Mouse (Mus musculus) yolk sac, embryonic 10.5 days (tissue): ENCODE results near the gene Gm21970.

ENCODE experiments used
- DNase-seq: peaks from one replicate; pipeline ENCODE4 v3.0.0-alpha.2; 2017; ENCODE audit warnings: low spot score

Gene Gm21970

GRCm38 (mm10) chr16:91372577-91373472, 18.7 kb upstream of the Gm21970 start, which contains the start of gene Ifnar2:
Gene Ifnar2 (plus strand): TSS chr16:91372783.
- peak; percentile 84 for DNase-seq

- DNase-seq = no peak
These were observed 17.9 kb upstream of the Gm21970 start for GRCm38 (mm10) chr16:91373473-91374252.

GRCm38 (mm10) chr16:91374253-91374634, 17.3 kb upstream of the Gm21970 start:
- no peak for DNase-seq

GRCm38 (mm10) chr16:91376701-91377100, 14.8 kb upstream of the Gm21970 start:
- no peak for DNase-seq

- DNase-seq = no peak
These were observed 13.0 kb upstream of the Gm21970 start for GRCm38 (mm10) chr16:91378431-91378986.

GRCm38 (mm10) chr16:91378991-91379390, 12.5 kb upstream of the Gm21970 start:
- no peak for DNase-seq

DNA sequence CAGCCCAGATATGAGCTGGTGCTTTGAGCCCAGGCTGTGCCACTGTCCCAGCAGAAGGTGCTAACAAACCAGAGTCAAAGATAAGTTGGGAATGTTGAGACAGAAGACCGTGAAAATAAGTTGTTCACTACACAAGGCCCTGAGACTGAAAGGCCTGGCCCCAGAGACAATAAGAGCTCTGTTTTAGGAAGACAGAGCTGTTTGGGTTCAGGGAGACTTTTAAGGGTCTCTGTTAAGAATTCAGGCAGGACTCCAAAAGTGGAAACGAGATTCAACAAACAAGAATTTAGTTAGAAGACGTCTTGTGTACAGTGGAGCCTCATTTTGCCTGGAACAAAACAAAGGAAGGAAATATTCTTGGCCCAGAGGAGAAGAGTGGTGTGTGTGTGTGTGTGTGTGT, 12.1 kb upstream of the Gm21970 start:
- DNase-seq = no peak

DNA sequence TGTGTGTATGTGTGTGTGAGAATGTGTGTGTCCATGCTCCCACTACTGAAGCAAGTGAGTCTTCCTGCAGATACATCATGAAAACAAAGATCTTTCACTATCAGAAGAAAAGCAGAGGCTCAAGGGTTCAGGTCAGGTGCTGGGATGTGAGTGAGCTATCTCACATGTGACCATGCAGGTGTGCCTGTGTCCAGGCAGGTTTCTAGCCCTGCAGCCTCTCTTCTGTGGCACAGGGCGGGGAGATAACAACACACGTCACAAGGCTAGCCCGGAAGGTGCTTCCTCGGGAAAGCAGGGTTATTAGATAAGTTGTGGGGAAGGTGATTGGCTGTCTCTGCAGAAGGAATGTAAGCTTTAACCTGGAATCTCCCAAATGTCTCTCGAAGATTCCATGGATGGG, 11.4 kb upstream of the Gm21970 start:
- peak; percentile 43 for DNase-seq

DNA sequence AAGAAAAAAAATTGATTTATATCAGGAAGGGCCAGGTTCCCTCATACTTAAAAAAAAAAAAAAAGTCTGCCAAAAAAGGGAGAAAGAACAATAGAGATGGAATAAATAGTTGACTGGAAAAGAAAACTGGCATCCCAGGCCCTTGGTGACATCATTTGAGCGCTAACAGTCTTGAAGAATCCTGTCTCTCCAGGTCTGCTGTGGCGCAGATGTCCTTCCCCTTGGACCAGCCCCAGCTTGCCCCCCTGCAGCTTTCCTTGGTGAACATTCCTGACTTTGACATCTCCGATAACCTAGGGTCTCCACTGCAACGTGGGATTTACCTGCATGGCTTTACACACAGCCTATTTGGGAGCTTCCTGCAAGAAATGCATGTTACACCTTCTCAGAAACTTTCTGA, 9.9 kb upstream of the Gm21970 start:
- DNase-seq = no peak

DNA sequence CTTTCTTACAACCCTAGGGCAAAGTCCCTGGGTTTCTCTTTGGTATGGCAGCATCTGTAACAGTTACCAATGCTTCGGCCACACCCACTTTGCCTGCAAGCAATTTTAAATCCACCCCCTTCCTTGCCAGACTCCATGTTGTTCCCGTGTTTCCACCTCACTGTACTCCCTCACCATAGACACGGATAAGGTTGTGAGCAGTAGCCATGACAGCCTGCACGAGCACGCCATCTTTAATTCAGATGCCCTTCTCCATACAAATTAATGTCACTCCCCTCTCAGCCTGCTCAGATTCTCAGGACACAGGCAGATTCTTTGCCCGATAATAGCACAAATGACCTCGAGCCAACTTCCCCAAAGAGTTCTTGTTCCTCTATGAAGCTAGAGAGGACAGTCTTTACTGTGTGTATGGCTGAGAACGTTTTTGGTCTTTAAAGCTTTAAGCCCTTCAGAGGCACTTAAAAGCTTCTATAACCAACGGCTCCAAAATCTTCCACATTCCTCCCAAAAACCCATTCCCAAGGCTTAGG, 9.2 kb upstream of the Gm21970 start:
- no peak for DNase-seq

- DNase-seq = no peak
These were observed 7.3 kb upstream of the Gm21970 start for GRCm38 (mm10) chr16:91384221-91384620.

- peak; percentile 50 for DNase-seq
These were observed 5.9 kb upstream of the Gm21970 start for GRCm38 (mm10) chr16:91385621-91386020.

DNA sequence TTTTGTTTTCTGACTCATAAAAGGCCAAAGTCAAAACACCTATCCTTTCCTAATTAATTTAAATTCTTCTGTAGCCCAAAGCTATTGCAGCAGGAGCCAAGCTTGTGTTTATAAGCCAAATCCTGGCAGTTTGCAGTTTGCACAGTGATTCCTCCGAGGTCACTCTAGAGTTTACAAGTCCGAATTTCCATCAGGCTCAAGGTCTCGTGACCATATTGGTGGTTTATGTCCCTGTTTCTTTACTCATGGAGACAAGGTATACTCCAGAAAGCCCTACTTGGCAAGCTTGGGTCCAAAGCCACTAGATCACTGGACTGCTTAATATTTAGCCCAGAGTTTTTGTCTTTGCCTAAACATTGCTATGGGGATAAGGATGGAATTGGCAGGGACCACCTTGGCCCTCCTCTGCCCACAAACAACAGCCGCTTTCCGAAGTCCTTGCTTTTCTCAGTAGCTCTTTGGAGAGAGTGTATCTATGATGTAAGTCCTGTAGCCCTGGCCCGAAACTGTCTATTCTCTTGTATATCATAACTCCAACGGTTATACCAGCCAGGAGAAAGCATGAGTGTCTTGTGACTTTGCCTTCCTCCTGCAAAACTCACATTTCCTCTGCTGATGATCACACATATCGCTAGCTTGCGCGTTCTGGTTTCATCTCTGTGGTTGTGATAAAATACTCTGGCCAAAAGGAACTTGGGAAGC, 5.0 kb upstream of the Gm21970 start:
- DNase-seq = peak; percentile 53

DNA sequence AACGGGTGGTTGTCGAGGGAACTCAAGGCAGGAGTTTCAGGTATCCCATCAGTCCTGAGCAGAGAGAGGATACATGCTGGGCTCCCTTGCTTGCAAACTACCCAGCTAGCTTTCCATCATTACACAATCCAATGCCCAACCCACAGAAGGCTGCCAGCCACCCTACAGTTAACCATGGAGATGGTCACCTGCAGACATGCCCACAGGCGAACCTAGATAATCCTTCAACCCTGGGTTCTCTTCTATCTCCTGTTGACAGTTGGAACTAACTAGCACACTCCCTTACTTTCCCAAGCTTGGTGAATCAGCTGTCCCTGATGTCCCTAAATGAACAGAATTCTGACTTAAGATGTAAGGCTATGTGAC, 4.4 kb upstream of the Gm21970 start:
- no peak for DNase-seq

- no peak for DNase-seq
These were observed 1.4 kb upstream of the Gm21970 start for GRCm38 (mm10) chr16:91390100-91390499.

GRCm38 (mm10) chr16:91394826-91395410, 3.4 kb downstream of the Gm21970 start:
- no peak for DNase-seq

DNA sequence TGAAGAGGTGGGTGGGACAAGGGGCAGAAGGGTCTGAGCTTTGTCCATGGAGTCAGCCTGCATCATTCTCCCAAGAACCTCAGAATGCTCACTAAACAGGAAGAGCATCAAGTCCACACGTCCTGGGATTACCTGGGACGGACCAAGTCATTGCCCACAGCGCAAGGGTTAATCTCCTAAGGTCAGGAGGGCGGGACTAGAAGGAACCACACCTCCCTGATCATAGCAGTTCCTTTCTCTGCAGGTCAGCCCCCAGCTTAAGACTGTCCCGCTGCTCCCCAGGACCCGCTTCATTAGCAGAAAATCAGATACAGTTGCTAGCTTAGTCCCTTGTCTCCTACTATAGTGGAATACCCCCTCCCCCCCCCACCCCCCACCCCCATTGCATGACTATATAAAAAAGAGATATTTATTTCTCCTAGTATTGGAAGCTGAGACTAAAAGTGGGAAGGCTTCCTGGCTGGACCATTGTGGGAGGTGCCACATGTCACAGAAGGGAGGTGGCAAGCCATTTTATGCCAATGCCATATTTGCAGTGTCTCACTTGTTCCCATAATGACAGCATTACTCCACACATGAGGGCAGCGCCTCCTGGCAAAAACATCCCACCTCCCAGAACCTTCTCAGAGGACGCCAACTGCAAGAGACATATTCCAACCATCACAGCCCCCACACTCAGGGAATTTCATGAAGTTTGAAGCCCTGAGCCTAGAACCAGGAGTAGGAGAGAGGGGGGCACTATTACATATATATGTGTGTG, 4.3 kb downstream of the Gm21970 start:
- no peak for DNase-seq

DNA sequence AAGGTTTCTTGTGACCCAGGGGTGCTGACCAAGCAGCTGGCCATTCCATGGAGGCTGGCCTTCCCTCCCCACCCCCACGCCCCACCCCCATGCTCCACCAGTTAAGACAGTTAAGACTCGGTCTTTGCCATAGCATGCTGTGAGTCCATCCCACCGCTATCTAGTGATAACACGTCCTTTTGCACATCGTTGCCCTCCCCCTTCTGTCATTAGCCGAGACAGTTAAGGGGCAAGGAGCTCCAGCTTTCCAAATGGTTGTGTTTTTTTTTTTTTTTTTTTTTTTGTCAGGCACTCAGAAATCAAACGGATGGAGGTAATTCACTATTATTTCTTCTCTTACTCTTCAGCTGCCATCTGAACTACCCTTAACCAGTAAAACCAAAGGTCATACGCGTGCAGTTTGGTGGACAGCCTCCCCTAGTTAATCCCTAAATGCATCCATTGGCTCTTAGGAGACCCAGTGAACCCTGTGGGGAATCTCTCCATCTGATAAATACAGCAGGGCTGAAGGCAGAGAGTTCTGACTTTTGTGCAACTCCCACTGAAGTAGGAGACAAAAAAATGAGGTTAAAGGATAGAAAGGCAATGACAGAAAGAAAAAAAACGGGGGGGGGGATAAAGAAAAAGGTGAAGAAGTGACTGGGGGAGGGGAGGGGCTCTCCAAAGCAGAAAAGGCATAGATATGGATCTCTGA, 5.5 kb downstream of the Gm21970 start:
- no peak for DNase-seq

DNA sequence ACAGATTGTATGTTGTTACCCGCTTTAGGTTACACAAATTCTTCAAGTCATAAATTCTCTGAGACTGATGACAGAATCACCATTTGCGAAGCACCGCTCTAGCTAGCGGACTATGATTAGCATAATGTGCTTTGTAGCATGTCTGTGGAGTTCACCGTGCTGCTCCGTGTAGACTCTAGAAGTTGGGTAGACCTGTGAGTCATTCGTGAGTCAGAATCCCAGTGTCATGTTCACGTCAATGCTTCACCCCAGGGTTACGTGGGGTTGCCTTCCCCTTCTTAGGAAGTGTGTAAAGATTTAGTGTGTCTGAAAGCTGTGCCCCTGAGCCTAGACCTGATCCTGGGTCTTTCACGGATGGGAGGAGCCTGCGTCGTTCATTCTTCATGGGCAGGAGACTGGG, 6.5 kb downstream of the Gm21970 start:
- DNase-seq = no peak

- no peak for DNase-seq
These were observed 7.4 kb downstream of the Gm21970 start for GRCm38 (mm10) chr16:91398944-91399343.
